Mouse (Mus musculus): ENCODE measurements around the gene Csnk1e. TPM values are rescaled to one million over a fixed set of nuclear protein-coding genes. Genes with fewer than 3 reads are reported as not detected.

Csnk1e gene
- polyA plus RNA-seq, 1 experiment from 2014 or later: 99.6 TPM

DNA sequence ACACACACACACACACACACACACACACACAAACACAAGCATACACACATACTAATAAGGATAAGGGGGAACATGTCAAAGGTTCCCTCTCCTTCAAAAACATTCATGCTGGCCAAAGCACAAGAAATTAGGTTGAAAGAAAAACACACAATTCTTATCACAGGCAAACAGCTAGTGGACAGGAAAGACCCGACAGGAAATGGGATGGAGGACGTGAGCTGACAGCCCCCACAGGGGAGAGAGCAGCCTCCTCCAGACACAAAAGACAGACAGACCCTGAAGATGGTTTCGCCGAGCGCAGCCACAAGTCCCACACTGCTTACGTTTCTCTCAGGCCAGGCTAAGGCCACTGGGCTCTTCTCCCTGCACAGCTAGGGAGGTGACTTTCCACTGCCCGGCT is 23.4 kb downstream of the Csnk1e start:
- peaks cover 8% of the 10 kb centered on the region; the same call in 1 of the 2 replicates for H3K4me1 ChIP-seq (ENCODE audit: insufficient read depth)
- no peaks in the 10 kb centered on the region for H3K27me3 ChIP-seq (ENCODE audit: insufficient read depth, low read length)
- peak; percentile 45 for DNase-seq
- 36% methylated on average over 7 of the region's 7 CpGs for WGBS
- H3K9ac ChIP-seq: peak overlapping the region; percentile 15; the same call in 1 of the 2 replicates
- no peak for TF ChIP-seq CTCF (IDR thresholded peaks at IDR 0.05; ENCODE audit: low read depth)
- peaks cover 93% of the 10 kb centered on the region for H3K36me3 ChIP-seq (ENCODE audit: insufficient read depth)
- peak overlapping the region; percentile 31 for H3K4me2 ChIP-seq
- no peak for ATAC-seq (ENCODE audit: insufficient read depth)
- H3K27ac ChIP-seq (ENCODE audit: low read depth): peak overlapping the region; percentile 79
- no peaks in the 10 kb centered on the region for H3K9me3 ChIP-seq (ENCODE audit: low read depth, low read length)
- no peak overlapping the region for H3K4me3 ChIP-seq (ENCODE audit: low read depth, low read length)

DNA sequence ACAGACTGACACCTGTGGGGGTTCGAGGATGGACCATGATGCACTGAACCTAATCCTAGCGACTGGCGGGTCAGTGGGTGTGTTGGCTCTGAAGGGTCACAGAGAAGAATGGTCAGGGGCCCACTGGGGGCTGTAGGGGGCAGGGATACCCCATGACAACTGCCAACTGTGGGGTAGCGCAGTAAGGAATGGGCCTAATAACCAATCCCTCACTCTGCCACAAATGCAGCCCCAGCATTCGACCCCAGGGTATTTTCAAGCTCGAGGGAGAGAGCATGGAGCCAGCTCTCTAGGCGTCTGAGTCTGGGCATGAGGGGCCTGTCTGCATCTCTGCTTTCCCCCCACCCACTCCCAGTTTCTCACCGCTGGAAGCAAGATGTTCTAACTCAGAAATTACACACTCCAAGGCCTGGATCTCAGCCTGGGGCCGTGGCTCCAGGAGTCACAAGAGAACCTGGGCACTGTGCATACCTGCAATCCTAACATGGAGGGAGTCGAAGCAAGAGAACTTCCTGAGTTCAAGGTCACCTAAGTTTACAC is 24.8 kb downstream of the Csnk1e start:
- Histone ChIP-seq H3K4me1 (ENCODE audit: insufficient read depth) (peaks cover 4% of the 10 kb centered on the region; the same call in 1 of the 2 replicates), H3K4me2 (no peak overlapping the region), H3K4me3 (ENCODE audit: low read depth, low read length) (no peak overlapping the region), H3K9me3 (ENCODE audit: low read depth, low read length) (no peaks in the 10 kb centered on the region), H3K27me3 (ENCODE audit: insufficient read depth, low read length) (no peaks in the 10 kb centered on the region), H3K27ac (ENCODE audit: low read depth) (no peak overlapping the region), H3K36me3 (ENCODE audit: insufficient read depth) (peaks cover 93% of the 10 kb centered on the region), H3K9ac (no peak overlapping the region)
- WGBS: 74% methylated on average over 10 of the region's 10 CpGs
- no peak for DNase-seq
- no peak for TF ChIP-seq CTCF (IDR thresholded peaks at IDR 0.05; ENCODE audit: low read depth)
- ATAC-seq (ENCODE audit: insufficient read depth): no peak

- Histone ChIP-seq H3K27me3 (ENCODE audit: insufficient read depth, low read length) (no peaks in the 10 kb centered on the region), H3K27ac (ENCODE audit: low read depth) (no peak overlapping the region), H3K4me1 (ENCODE audit: insufficient read depth) (peaks cover under 1% of the 10 kb centered on the region; the same call in 1 of the 2 replicates), H3K9me3 (ENCODE audit: low read depth, low read length) (no peaks in the 10 kb centered on the region), H3K4me2 (no peak overlapping the region), H3K4me3 (ENCODE audit: low read depth, low read length) (no peak overlapping the region), H3K36me3 (ENCODE audit: insufficient read depth) (peaks cover 93% of the 10 kb centered on the region), H3K9ac (no peak overlapping the region)
- ATAC-seq (ENCODE audit: insufficient read depth): no peak
- no peak for TF ChIP-seq CTCF (IDR thresholded peaks at IDR 0.05; ENCODE audit: low read depth)
- DNase-seq: no peak
- WGBS: 86% methylated on average over 8 of the region's 9 CpGs
Measured at GRCm38 (mm10) chr15:79429994-79430393, 25.4 kb downstream of the Csnk1e start.

GRCm38 (mm10) chr15:79429527-79429926 is 25.8 kb downstream of the Csnk1e start:
- 84% methylated on average over 12 of the region's 12 CpGs for WGBS
- no peak overlapping the region for H3K9ac ChIP-seq
- no peaks in the 10 kb centered on the region for H3K9me3 ChIP-seq (ENCODE audit: low read depth, low read length)
- DNase-seq (no peak), ATAC-seq (ENCODE audit: insufficient read depth) (no peak)
- no peak overlapping the region for H3K4me3 ChIP-seq (ENCODE audit: low read depth, low read length)
- H3K4me2 ChIP-seq: no peak overlapping the region
- no peaks in the 10 kb centered on the region; the same call in 1 of the 2 replicates for H3K4me1 ChIP-seq (ENCODE audit: insufficient read depth)
- H3K27ac ChIP-seq (ENCODE audit: low read depth): no peak overlapping the region
- no peaks in the 10 kb centered on the region for H3K27me3 ChIP-seq (ENCODE audit: insufficient read depth, low read length)
- peaks cover 93% of the 10 kb centered on the region for H3K36me3 ChIP-seq (ENCODE audit: insufficient read depth)
- no peak for TF ChIP-seq CTCF (IDR thresholded peaks at IDR 0.05; ENCODE audit: low read depth)

DNA sequence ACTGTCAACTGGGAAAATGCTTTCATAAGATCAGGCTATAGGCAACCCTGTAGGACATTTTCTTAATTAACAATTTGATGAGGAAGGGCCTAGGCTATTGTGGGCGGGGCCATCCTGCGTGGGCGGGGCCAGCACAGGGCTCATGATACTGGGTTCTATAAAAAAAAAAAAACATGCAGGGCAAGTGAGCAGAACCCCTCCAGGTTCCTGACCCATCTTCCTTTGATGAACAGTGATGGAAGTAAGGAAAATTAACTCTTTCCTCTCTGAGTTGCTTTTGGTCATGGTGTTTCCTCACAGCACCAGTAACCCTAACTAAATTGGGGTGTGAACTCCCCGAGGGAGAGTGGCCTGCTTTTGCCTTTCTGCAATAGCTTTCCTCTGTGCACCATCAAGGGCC is 26.8 kb downstream of the Csnk1e start:
- no peak for TF ChIP-seq CTCF (IDR thresholded peaks at IDR 0.05; ENCODE audit: low read depth)
- H3K27ac ChIP-seq (ENCODE audit: low read depth): no peak overlapping the region
- no peaks in the 10 kb centered on the region for H3K9me3 ChIP-seq (ENCODE audit: low read depth, low read length)
- no peaks in the 10 kb centered on the region; the same call in 1 of the 2 replicates for H3K4me1 ChIP-seq (ENCODE audit: insufficient read depth)
- peaks cover 95% of the 10 kb centered on the region for H3K36me3 ChIP-seq (ENCODE audit: insufficient read depth)
- ATAC-seq (ENCODE audit: insufficient read depth) (no peak), DNase-seq (no peak)
- no peaks in the 10 kb centered on the region for H3K27me3 ChIP-seq (ENCODE audit: insufficient read depth, low read length)
- H3K4me2 ChIP-seq: no peak overlapping the region
- H3K4me3 ChIP-seq (ENCODE audit: low read depth, low read length): no peak overlapping the region
- H3K9ac ChIP-seq: no peak overlapping the region
- 65% methylated on average over 4 of the region's 4 CpGs for WGBS

DNA sequence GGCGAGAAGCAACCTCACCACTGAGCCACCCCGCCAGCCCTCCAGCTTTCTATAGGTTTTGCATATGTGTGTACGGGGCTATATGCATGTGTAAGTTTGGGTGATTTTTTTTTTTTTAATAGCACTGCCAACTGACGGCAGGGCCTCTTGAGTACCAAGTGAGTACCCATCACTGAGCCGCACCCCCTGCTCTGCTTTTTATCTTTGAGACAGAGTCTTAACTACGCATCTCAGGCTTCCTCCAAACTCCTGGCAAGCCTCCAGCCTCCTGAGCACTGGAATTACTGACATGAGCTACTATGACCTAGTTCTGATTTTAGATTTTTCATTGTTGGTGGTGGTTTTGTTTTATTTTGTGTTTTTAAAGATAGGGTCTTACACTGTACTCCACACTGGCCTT is 27.9 kb downstream of the Csnk1e start:
- no peak for TF ChIP-seq CTCF (IDR thresholded peaks at IDR 0.05; ENCODE audit: low read depth)
- Histone ChIP-seq H3K36me3 (ENCODE audit: insufficient read depth) (peaks cover 98% of the 10 kb centered on the region), H3K4me1 (ENCODE audit: insufficient read depth) (no peaks in the 10 kb centered on the region; the same call in 1 of the 2 replicates), H3K9ac (no peak overlapping the region), H3K27ac (ENCODE audit: low read depth) (no peak overlapping the region), H3K4me2 (no peak overlapping the region), H3K4me3 (ENCODE audit: low read depth, low read length) (no peak overlapping the region), H3K9me3 (ENCODE audit: low read depth, low read length) (no peaks in the 10 kb centered on the region), H3K27me3 (ENCODE audit: insufficient read depth, low read length) (no peaks in the 10 kb centered on the region)
- DNase-seq: peak; percentile 32
- no peak for ATAC-seq (ENCODE audit: insufficient read depth)
- 71% methylated on average over 6 of the region's 6 CpGs for WGBS

DNA sequence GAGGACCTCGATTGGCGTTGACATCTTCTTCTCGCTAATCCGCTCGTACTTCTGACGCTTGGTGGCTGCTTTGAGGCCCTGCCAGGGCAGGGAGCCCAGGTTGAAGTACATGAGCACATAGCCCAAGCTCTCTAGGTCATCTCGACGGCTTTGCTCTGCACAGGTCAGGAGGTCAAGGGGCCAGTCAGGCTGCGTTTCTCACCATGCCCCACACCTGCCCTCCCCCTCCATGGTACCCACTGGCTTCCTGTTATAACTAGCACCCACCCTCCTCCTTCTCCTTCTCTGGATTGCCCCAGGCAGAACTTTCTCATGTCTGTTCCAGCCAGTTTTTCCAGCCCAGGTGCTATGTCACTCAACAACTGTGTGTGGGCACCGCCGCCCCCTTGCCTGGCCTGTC is 29.9 kb downstream of the Csnk1e start:
- 71% methylated on average over 11 of the region's 11 CpGs for WGBS
- no peak for ATAC-seq (ENCODE audit: insufficient read depth)
- H3K27ac ChIP-seq (ENCODE audit: low read depth): no peak overlapping the region

More for the DNA sequence above, 29.9 kb downstream of the Csnk1e start:
- TF ChIP-seq CTCF (IDR thresholded peaks at IDR 0.05; ENCODE audit: low read depth): no peak
- DNase-seq: no peak
- Histone ChIP-seq H3K4me1 (ENCODE audit: insufficient read depth) (no peaks in the 10 kb centered on the region), H3K9me3 (ENCODE audit: low read depth, low read length) (no peaks in the 10 kb centered on the region), H3K9ac (no peak overlapping the region), H3K36me3 (ENCODE audit: insufficient read depth) (peaks cover 100% of the 10 kb centered on the region), H3K4me3 (ENCODE audit: low read depth, low read length) (no peak overlapping the region), H3K27me3 (ENCODE audit: insufficient read depth, low read length) (no peaks in the 10 kb centered on the region), H3K4me2 (no peak overlapping the region)
